Mouse (Mus musculus): Measurements from ENCODE around the gene Ccdc107. TPM values are rescaled to one million over a fixed set of nuclear protein-coding genes. Genes with fewer than 3 reads are reported as not detected.

Ccdc107 gene
- polyA plus RNA-seq, 1 experiment, result 367 TPM

DNA sequence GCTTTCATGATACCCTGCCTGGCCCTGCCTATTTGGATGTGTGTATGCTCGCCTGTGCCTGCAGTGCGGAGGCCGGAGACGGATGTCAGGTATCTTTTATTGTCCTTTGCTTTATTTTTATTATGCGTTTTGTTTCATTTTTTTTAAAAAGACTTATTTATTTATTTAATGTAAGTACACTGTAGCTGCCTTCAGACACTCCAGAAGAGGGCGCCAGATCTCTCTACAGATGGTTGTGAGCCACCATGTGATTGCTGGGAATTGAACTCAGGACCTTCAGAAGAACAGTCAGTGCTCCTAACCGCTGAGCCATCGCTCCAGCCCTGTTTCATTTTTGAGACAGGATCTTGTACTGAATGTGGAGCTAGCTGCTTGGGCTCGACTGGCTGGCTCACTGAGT is 35.8 kb downstream of the Ccdc107 start:
- H3K27ac ChIP-seq (ENCODE audit: control insufficient read depth, insufficient read depth, low read length), result no peak overlapping the region
- H3K27me3 ChIP-seq (ENCODE audit: control insufficient read depth, insufficient read depth, low read length), result peaks cover 17% of the 10 kb centered on the region
- peaks cover 9% of the 10 kb centered on the region for H3K4me1 ChIP-seq (replicated peaks; ENCODE audit: control insufficient read depth, insufficient read depth, low read length)
- H3K36me3 ChIP-seq (ENCODE audit: control insufficient read depth, insufficient read depth, low read length), result peaks cover 27% of the 10 kb centered on the region
- H3K4me3 ChIP-seq (ENCODE audit: control insufficient read depth, insufficient read depth, low read length), result no peak overlapping the region
- peak; percentile 28 for DNase-seq
- WGBS, result 91% methylated on average over 9 of the region's 9 CpGs
- TF ChIP-seq POLR2A (IDR thresholded peaks at IDR 0.05; ENCODE audit: control insufficient read depth, extremely low read depth, insufficient read depth, low read length, poor library complexity), result no peak
- no peak for TF ChIP-seq CTCF (IDR thresholded peaks at IDR 0.05; ENCODE audit: borderline replicate concordance, control insufficient read depth, extremely low read depth, insufficient read depth, low read length, poor library complexity)

DNA sequence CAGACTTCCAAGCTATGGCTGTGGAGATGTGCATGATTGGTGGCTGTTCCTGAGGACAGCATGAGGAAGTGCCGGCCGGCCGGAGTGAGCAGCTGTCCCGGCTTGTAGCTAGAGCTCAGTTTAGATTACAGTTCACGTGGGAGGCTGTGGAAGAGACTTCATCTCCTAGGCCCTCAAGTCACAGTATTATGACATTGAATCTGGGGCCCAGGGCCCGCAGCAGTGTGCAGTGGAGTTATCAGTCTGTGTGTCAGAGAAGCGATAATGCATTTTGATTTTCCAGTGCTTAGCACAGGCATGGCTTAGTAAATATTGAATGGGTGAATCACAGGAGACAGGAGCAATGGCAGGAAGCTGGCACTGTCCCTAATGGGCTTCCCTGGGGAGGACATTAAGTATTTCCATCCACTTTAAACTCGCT is 37.4 kb downstream of the Ccdc107 start:
- H3K36me3 ChIP-seq (ENCODE audit: control insufficient read depth, insufficient read depth, low read length), result peaks cover 43% of the 10 kb centered on the region
- H3K27me3 ChIP-seq (ENCODE audit: control insufficient read depth, insufficient read depth, low read length), result peaks cover 4% of the 10 kb centered on the region; the same call in 1 of the 2 replicates
- no peak overlapping the region for H3K4me3 ChIP-seq (ENCODE audit: control insufficient read depth, insufficient read depth, low read length)
- TF ChIP-seq CTCF (IDR thresholded peaks at IDR 0.05; ENCODE audit: borderline replicate concordance, control insufficient read depth, extremely low read depth, insufficient read depth, low read length, poor library complexity) (no peak), POLR2A (IDR thresholded peaks at IDR 0.05; ENCODE audit: control insufficient read depth, extremely low read depth, insufficient read depth, low read length, poor library complexity) (no peak)
- no peak for DNase-seq
- 80% methylated on average over 8 of the region's 8 CpGs for WGBS
- no peaks in the 10 kb centered on the region for H3K4me1 ChIP-seq (replicated peaks; ENCODE audit: control insufficient read depth, insufficient read depth, low read length)
- H3K27ac ChIP-seq (ENCODE audit: control insufficient read depth, insufficient read depth, low read length), result no peak overlapping the region

DNA sequence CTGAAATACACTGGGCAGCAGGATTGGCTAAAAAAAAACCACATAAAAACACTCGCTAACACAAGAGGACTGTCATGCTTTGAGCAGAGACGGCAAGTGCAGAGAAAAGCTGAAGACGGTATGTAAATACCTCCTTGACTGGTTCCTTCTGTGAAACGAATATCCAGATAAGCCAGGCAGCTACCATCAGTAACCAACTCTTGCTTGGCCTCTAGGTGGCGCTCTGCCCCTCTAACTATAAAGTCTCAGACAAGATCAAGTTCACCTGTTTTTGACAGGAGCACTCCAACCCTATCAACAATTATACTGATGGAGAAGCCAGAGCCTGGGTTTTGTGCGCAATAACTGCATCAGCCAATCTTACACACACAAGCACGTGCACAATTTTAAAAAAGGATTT is 37.9 kb downstream of the Ccdc107 start:
- Histone ChIP-seq H3K4me1 (replicated peaks; ENCODE audit: control insufficient read depth, insufficient read depth, low read length) (no peaks in the 10 kb centered on the region), H3K27ac (ENCODE audit: control insufficient read depth, insufficient read depth, low read length) (no peak overlapping the region), H3K36me3 (ENCODE audit: control insufficient read depth, insufficient read depth, low read length) (peaks cover 48% of the 10 kb centered on the region), H3K27me3 (ENCODE audit: control insufficient read depth, insufficient read depth, low read length) (no peaks in the 10 kb centered on the region), H3K4me3 (ENCODE audit: control insufficient read depth, insufficient read depth, low read length) (no peak overlapping the region)
- 28% methylated on average over 7 of the region's 7 CpGs for WGBS
- TF ChIP-seq CTCF (IDR thresholded peaks at IDR 0.05; ENCODE audit: borderline replicate concordance, control insufficient read depth, extremely low read depth, insufficient read depth, low read length, poor library complexity) (no peak), POLR2A (IDR thresholded peaks at IDR 0.05; ENCODE audit: control insufficient read depth, extremely low read depth, insufficient read depth, low read length, poor library complexity) (no peak)
- peak; percentile 78 for DNase-seq

DNA sequence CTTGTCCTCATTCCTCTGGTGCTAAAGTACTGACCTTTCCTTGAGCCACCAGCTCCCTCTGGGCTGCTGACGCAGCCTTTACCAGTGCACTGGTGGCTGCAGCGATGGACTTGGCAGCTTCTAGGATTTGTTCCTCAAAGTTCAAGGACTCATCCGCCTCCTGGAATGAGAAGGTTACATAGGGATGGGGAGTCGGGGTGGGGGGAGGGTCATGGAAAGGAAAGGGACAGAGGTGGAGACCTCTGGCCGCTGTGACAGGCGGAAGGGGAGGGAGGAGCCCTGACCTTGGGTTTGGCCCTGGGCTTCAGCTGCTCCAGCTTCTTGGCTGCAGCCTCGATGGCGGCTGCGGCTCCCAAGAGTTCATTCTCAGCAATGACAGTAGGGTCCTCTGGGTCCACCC is 40.6 kb downstream of the Ccdc107 start:
- no peak for DNase-seq
- Histone ChIP-seq H3K27ac (ENCODE audit: control insufficient read depth, insufficient read depth, low read length) (no peak overlapping the region), H3K4me3 (ENCODE audit: control insufficient read depth, insufficient read depth, low read length) (no peak overlapping the region), H3K36me3 (ENCODE audit: control insufficient read depth, insufficient read depth, low read length) (peaks cover 74% of the 10 kb centered on the region), H3K27me3 (ENCODE audit: control insufficient read depth, insufficient read depth, low read length) (no peaks in the 10 kb centered on the region), H3K4me1 (replicated peaks; ENCODE audit: control insufficient read depth, insufficient read depth, low read length) (no peaks in the 10 kb centered on the region)
- TF ChIP-seq CTCF (IDR thresholded peaks at IDR 0.05; ENCODE audit: borderline replicate concordance, control insufficient read depth, extremely low read depth, insufficient read depth, low read length, poor library complexity) (no peak), POLR2A (IDR thresholded peaks at IDR 0.05; ENCODE audit: control insufficient read depth, extremely low read depth, insufficient read depth, low read length, poor library complexity) (no peak)
- 96% methylated on average over 9 of the region's 9 CpGs for WGBS

DNA sequence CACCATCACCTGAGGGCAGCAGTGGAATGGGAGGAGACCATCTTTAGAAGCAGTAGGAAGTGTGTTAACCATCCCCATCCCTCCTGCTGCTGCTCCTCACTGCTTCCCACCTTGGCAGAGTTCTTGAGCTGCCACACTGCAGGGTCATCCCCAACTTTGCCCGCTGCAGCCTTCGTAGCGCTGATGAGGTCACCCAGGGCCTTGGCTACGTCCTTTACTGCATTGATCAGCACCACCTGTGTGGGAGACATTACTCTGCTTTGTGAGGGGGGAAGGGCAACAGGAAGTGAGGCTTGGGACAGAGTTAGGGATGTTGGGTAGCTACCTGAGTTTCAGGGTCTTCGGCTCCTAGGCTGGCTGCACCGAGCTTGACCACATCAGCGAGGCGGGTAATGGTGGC is 42.9 kb downstream of the Ccdc107 start:
- Histone ChIP-seq H3K27ac (ENCODE audit: control insufficient read depth, insufficient read depth, low read length) (no peak overlapping the region), H3K4me1 (replicated peaks; ENCODE audit: control insufficient read depth, insufficient read depth, low read length) (no peaks in the 10 kb centered on the region), H3K27me3 (ENCODE audit: control insufficient read depth, insufficient read depth, low read length) (no peaks in the 10 kb centered on the region), H3K4me3 (ENCODE audit: control insufficient read depth, insufficient read depth, low read length) (no peak overlapping the region), H3K36me3 (ENCODE audit: control insufficient read depth, insufficient read depth, low read length) (peaks cover 98% of the 10 kb centered on the region)
- TF ChIP-seq CTCF (IDR thresholded peaks at IDR 0.05; ENCODE audit: borderline replicate concordance, control insufficient read depth, extremely low read depth, insufficient read depth, low read length, poor library complexity), result no peak
- no peak for TF ChIP-seq POLR2A (IDR thresholded peaks at IDR 0.05; ENCODE audit: control insufficient read depth, extremely low read depth, insufficient read depth, low read length, poor library complexity)
- no peak for DNase-seq
- 97% methylated on average over 8 of the region's 8 CpGs for WGBS

DNA sequence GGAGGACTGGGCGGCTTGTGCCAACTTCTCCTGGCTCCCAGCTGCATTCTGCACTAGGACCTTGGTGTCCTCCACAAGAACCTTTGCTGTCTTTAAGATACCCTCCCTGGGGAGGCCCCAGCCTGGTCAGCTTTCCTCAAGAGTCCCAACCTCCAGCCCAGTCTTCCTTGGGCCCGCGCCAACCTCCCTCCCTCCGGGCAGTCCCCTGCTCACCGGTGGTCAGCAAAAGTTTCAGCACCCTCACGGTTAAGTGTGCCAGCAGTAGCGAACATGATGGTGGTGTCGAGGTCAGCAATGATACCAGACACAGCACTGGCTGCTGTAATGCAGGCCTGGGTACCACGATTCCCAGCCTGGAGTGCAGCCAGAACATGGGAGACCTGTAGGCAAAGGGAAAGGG is 43.3 kb downstream of the Ccdc107 start:
- H3K36me3 ChIP-seq (ENCODE audit: control insufficient read depth, insufficient read depth, low read length), result peaks cover 97% of the 10 kb centered on the region
- TF ChIP-seq CTCF (IDR thresholded peaks at IDR 0.05; ENCODE audit: borderline replicate concordance, control insufficient read depth, extremely low read depth, insufficient read depth, low read length, poor library complexity), result no peak
- TF ChIP-seq POLR2A (IDR thresholded peaks at IDR 0.05; ENCODE audit: control insufficient read depth, extremely low read depth, insufficient read depth, low read length, poor library complexity), result no peak

DNA sequence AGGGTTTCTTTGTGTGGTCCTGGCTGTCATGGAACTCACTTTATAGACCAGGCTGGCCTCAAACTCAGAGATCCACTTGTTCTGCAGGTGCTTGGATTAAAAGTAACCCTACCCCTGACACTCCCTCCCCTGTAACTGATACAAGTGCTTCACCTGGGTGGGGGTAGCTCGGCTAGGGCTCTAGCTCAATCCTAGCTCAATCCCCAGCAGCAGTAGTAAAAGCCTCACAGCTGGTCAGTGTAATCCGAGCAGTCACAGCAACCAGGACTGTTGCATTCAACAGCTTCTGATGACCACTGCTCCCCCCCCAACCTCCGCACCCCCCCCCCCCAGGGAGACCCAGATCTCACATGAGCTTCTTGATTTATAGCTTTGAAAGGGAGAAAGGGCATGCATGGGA is 49.3 kb downstream of the Ccdc107 start:
- Histone ChIP-seq H3K27ac (ENCODE audit: control insufficient read depth, insufficient read depth, low read length) (no peak overlapping the region), H3K27me3 (ENCODE audit: control insufficient read depth, insufficient read depth, low read length) (no peaks in the 10 kb centered on the region), H3K36me3 (ENCODE audit: control insufficient read depth, insufficient read depth, low read length) (peaks cover 93% of the 10 kb centered on the region), H3K4me1 (replicated peaks; ENCODE audit: control insufficient read depth, insufficient read depth, low read length) (no peaks in the 10 kb centered on the region), H3K4me3 (ENCODE audit: control insufficient read depth, insufficient read depth, low read length) (no peak overlapping the region)
- 85% methylated on average over 3 of the region's 3 CpGs for WGBS
- DNase-seq, result no peak
- no peak for TF ChIP-seq CTCF (IDR thresholded peaks at IDR 0.05; ENCODE audit: borderline replicate concordance, control insufficient read depth, extremely low read depth, insufficient read depth, low read length, poor library complexity)
- TF ChIP-seq POLR2A (IDR thresholded peaks at IDR 0.05; ENCODE audit: control insufficient read depth, extremely low read depth, insufficient read depth, low read length, poor library complexity), result no peak

More for the DNA sequence above, 43.3 kb downstream of the Ccdc107 start:
- Histone ChIP-seq H3K4me1 (replicated peaks; ENCODE audit: control insufficient read depth, insufficient read depth, low read length) (no peaks in the 10 kb centered on the region), H3K27ac (ENCODE audit: control insufficient read depth, insufficient read depth, low read length) (no peak overlapping the region), H3K27me3 (ENCODE audit: control insufficient read depth, insufficient read depth, low read length) (no peaks in the 10 kb centered on the region), H3K4me3 (ENCODE audit: control insufficient read depth, insufficient read depth, low read length) (no peak overlapping the region)
- WGBS, result 97% methylated on average over 9 of the region's 9 CpGs
- DNase-seq, result no peak

Other genes with a start within 250 kb of the Ccdc107 start
- 0.10 and 0.36 TPM in 2 replicates for gene Atp8b5, start 225.7 kb upstream of the Ccdc107 start, polyA plus RNA-seq (2012; rRNA removed)
- gene Rusc2, start 110.9 kb upstream of the Ccdc107 start, polyA plus RNA-seq (2012; rRNA removed), result 4.2 and 4.3 TPM in 2 replicates
- gene Fam166b, start 63.8 kb upstream of the Ccdc107 start, polyA plus RNA-seq (2012; rRNA removed), result 0.22 and 0.42 TPM in 2 replicates
- gene Tesk1, start 51.0 kb upstream of the Ccdc107 start, polyA plus RNA-seq (2012; rRNA removed), result 66.6 and 67.5 TPM in 2 replicates
- gene Cd72, start 38.3 kb upstream of the Ccdc107 start, polyA plus RNA-seq (2012; rRNA removed), result 9.8 and 10.8 TPM in 2 replicates
- 187 and 239 TPM in 2 replicates for gene Sit1, start 9.2 kb upstream of the Ccdc107 start, polyA plus RNA-seq (2012; rRNA removed)
- gene Arhgef39, start 6.8 kb downstream of the Ccdc107 start, polyA plus RNA-seq (2012; rRNA removed), result 105 and 108 TPM in 2 replicates
- gene Car9, start 14.1 kb downstream of the Ccdc107 start, polyA plus RNA-seq (2012; rRNA removed), result 2.5 and 2.9 TPM in 2 replicates
- 10.7 and 12.1 TPM in 2 replicates for gene Tpm2, start 30.9 kb downstream of the Ccdc107 start, polyA plus RNA-seq (2012; rRNA removed)
- gene Creb3, start 69.4 kb downstream of the Ccdc107 start, polyA plus RNA-seq (2012; rRNA removed), result 64.6 and 80.2 TPM in 2 replicates
- 225 and 254 TPM in 2 replicates for gene Tln1, start 69.8 kb downstream of the Ccdc107 start, polyA plus RNA-seq (2012; rRNA removed)
- gene Rgp1, start 85.8 kb downstream of the Ccdc107 start, polyA plus RNA-seq (2012; rRNA removed), result 99.6 and 114 TPM in 2 replicates
- 85.4 and 87.0 TPM in 2 replicates for gene Gba2, start 86.0 kb downstream of the Ccdc107 start, polyA plus RNA-seq (2012; rRNA removed)
- gene Msmp, start 91.6 kb downstream of the Ccdc107 start, polyA plus RNA-seq (2012; rRNA removed), result not detected in 2 replicates
- gene Npr2, start 139.0 kb downstream of the Ccdc107 start, polyA plus RNA-seq (2012; rRNA removed), result 5.2 and 6.3 TPM in 2 replicates
- 1.00 and 1.0 TPM in 2 replicates for gene Spag8, start 160.7 kb downstream of the Ccdc107 start, polyA plus RNA-seq (2012; rRNA removed)
- 28.8 and 41.5 TPM in 2 replicates for gene Hint2, start 163.6 kb downstream of the Ccdc107 start, polyA plus RNA-seq (2012; rRNA removed)
- 9.0 and 10.0 TPM in 2 replicates for gene Tmem8b, start 176.1 kb downstream of the Ccdc107 start, polyA plus RNA-seq (2012; rRNA removed)
- gene Fam221b, start 176.2 kb downstream of the Ccdc107 start, polyA plus RNA-seq (2012; rRNA removed), result 0.03 TPM in 1 of 2 replicates, not detected in the other
- not detected in 2 replicates for gene Olfr70, start 207.9 kb downstream of the Ccdc107 start, polyA plus RNA-seq (2012; rRNA removed)
- gene Olfr71, start 217.4 kb downstream of the Ccdc107 start, polyA plus RNA-seq (2012; rRNA removed), result not detected in 2 replicates
- gene Hrct1, start 234.3 kb downstream of the Ccdc107 start, polyA plus RNA-seq (2012; rRNA removed), result 1.2 and 1.8 TPM in 2 replicates
- 0.64 and 0.96 TPM in 2 replicates for gene Spaar, start 237.1 kb downstream of the Ccdc107 start, polyA plus RNA-seq (2012; rRNA removed)